Mouse (Mus musculus) hindbrain, embryonic 13.5 days (tissue): ENCODE results near the gene Tdp1. TPM values are rescaled to one million over a fixed set of nuclear protein-coding genes. Genes with fewer than 3 reads are reported as not detected.

Source experiments
- ATAC-seq: fragments of 200-750 bp; cut with Nextera tagmentation; 2 replicates; pipeline ENCODE4 v1.8.0; 2017; ENCODE audit warnings: moderate TSS enrichment; ENCODE audit not compliant: low FRiP score
- H3K27ac ChIP-seq: fragments of 300-500 bp; sonication (generic); 2 replicates; pipeline ENCODE4 v1.5.1; 2015; ENCODE audit warnings: inconsistent platforms, mild to moderate bottlenecking, moderate library complexity
- H3K27me3 ChIP-seq: fragments of 300-500 bp; sonication (generic); 2 replicates; pipeline ENCODE4 v1.6.1; 2015; ENCODE audit warnings: mild to moderate bottlenecking, inconsistent platforms
- H3K36me3 ChIP-seq: fragments of 300-500 bp; sonication (generic); 2 replicates; pipeline ENCODE4 v1.6.1; 2015; ENCODE audit warnings: mild to moderate bottlenecking, inconsistent platforms
- H3K4me1 ChIP-seq: fragments of 300-500 bp; sonication (generic); replicated peaks from 2 replicates; pipeline ENCODE4 v1.6.1; 2015; ENCODE audit warnings: inconsistent platforms
- H3K4me2 ChIP-seq: fragments of 300-500 bp; sonication (generic); 2 replicates; pipeline ENCODE4 v1.6.1; 2015; ENCODE audit warnings: inconsistent platforms, mild to moderate bottlenecking, moderate library complexity
- H3K4me3 ChIP-seq: fragments of 300-500 bp; sonication (generic); 2 replicates; pipeline ENCODE4 v1.5.1; 2015; ENCODE audit warnings: mild to moderate bottlenecking, inconsistent platforms
- H3K9ac ChIP-seq: fragments of 300-500 bp; sonication (generic); 2 replicates; pipeline ENCODE4 v1.6.1; 2015; ENCODE audit warnings: mild to moderate bottlenecking, inconsistent platforms
- H3K9me3 ChIP-seq: fragments of 300-500 bp; sonication (generic); 2 replicates; pipeline ENCODE4 v1.6.1; 2016; ENCODE audit warnings: inconsistent platforms
- WGBS: fragments of 180-500 bp; shearing (Covaris S2); methylation state at CpG from one replicate; pipeline ENCODE4 v1.1.7; 2015; 5-methylcytosine and 5-hydroxymethylcytosine counted together
- microRNA-seq: library from miRNA; unstranded; fragments of <30 nt; microRNA quantifications from one replicate; pipeline ENCODE4, GENCODE M21; 2016
- polyA plus RNA-seq: library from polyadenylated mRNA; unstranded; fragments of >200 nt; fragmentation: Nextera tagmentation; extraction: Ambion mirVana; gene quantifications from 2 replicates; pipeline ENCODE4 v1.2.1, GENCODE M21; 2015

The Tdp1 gene
- polyA plus RNA-seq, 1 experiment from 2014 or later: 52.3 TPM

DNA sequence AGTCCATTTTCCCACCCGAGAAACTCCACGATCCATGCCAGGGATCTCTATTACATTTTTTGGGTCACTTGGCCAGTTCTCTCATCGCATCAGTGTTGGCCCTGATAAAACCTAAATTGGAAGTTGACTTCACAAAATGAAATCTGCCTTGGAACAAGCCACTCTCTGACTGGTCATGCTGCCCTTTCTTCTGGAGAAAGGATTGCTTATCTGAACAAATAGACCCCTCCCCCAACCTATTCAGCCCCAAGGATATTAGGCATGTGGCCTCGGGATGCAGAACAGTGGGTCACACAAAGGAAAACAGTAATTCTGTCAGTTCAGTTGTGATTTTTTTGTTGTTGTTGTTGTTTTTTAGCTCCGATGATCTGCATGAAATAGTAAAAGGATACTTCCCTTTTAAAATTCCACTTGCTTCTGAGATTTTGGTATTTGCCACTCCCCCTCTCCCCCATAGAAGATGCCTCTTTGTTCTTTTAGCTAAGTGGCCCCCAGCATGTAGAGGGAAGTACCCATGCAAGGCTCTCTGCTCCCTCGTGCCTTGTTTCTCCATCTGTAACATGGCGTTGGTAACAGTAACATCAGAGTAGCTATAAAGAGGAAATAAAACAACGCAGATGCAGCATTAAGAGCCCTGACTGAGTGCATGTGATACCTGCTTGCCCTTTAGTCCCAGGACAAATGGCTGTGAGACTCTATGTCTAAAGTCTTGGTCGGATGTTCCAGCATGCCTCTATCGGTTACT, 109.0 kb downstream of the Tdp1 start:
- no peak overlapping the region for H3K4me3 ChIP-seq
- no peaks in the 10 kb centered on the region for H3K27me3 ChIP-seq
- H3K4me1 ChIP-seq: no peaks in the 10 kb centered on the region
- no peak overlapping the region for H3K4me2 ChIP-seq
- WGBS: 77% methylated on average over 10 of the region's 10 CpGs
- ATAC-seq: no peak
- no peak overlapping the region for H3K9ac ChIP-seq
- H3K9me3 ChIP-seq: 0 out of 2 replicates have a peak, but pooled peaks cover 2% of the 10 kb centered on the region
- no peaks in the 10 kb centered on the region for H3K36me3 ChIP-seq
- H3K27ac ChIP-seq: no peak overlapping the region

GRCm38 (mm10) chr12:99995951-99996350, 111.6 kb downstream of the Tdp1 start:
- Histone ChIP-seq H3K27me3 (no peaks in the 10 kb centered on the region), H3K36me3 (no peaks in the 10 kb centered on the region), H3K4me1 (no peaks in the 10 kb centered on the region), H3K4me2 (no peak overlapping the region), H3K9me3 (0 out of 2 replicates have a peak, but pooled peaks cover 2% of the 10 kb centered on the region), H3K4me3 (no peak overlapping the region), H3K9ac (no peak overlapping the region), H3K27ac (no peak overlapping the region)
- WGBS: 94% methylated on average over 5 of the region's 5 CpGs
- ATAC-seq: no peak

- no peaks in the 10 kb centered on the region for H3K36me3 ChIP-seq
- 81% methylated on average over 5 of the region's 5 CpGs for WGBS
- H3K27me3 ChIP-seq: no peaks in the 10 kb centered on the region
- no peak for ATAC-seq
- H3K9ac ChIP-seq: no peak overlapping the region
- H3K9me3 ChIP-seq: no peaks in the 10 kb centered on the region; the same call in 1 of the 2 replicates
- H3K27ac ChIP-seq: no peak overlapping the region
- no peaks in the 10 kb centered on the region for H3K4me1 ChIP-seq
- H3K4me2 ChIP-seq: no peak overlapping the region
- H3K4me3 ChIP-seq: no peak overlapping the region
These were observed 115.4 kb downstream of the Tdp1 start for GRCm38 (mm10) chr12:99999726-100000125.

DNA sequence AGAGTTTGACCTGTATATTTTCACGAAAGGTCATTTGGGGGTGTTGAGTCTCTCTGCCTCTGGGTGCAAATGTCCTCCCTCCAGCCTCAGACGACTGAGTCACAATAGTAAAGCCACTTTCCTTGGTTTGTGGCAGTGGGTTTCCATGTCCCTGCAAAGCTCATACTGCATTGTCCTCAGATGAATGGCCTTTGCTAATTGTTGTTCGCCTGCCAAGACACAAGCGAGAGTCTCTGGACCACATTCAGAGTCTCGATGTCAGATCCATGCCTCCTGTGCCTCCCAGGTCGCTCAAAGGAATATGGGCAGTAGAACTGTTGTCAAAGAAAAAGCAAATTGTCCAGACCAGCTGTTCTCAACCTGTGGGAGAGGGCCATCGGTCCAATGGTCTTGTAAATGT, 116.1 kb downstream of the Tdp1 start:
- Histone ChIP-seq H3K36me3 (no peaks in the 10 kb centered on the region), H3K9me3 (no peaks in the 10 kb centered on the region; the same call in 1 of the 2 replicates), H3K27me3 (no peaks in the 10 kb centered on the region), H3K27ac (no peak overlapping the region), H3K4me1 (no peaks in the 10 kb centered on the region), H3K4me2 (no peak overlapping the region), H3K4me3 (no peak overlapping the region), H3K9ac (no peak overlapping the region)
- ATAC-seq: no peak
- 72% methylated on average over 7 of the region's 7 CpGs for WGBS

DNA sequence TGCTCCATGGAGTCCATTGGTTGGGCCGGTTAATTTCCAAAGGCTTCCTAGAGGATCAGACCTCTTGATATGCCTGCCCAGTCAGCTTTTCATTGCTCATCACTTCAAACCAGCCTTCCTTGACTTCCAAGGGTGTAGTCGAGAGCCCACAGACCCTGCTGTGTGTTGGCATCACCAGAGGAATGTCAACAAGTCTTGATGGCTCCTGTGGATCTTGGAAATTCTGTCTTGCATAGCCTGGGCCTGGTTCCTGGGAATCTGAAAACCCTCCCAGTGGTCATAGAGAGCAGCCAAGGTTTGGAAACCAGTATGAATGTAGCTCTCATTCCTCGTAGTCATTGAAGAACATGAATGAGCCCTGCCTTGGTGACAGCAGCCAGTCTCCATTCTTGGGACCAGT, 116.9 kb downstream of the Tdp1 start:
- ATAC-seq: no peak
- Histone ChIP-seq H3K36me3 (no peaks in the 10 kb centered on the region), H3K4me3 (no peak overlapping the region), H3K27me3 (no peaks in the 10 kb centered on the region), H3K4me2 (no peak overlapping the region), H3K4me1 (no peaks in the 10 kb centered on the region), H3K9me3 (no peaks in the 10 kb centered on the region; the same call in 1 of the 2 replicates), H3K9ac (no peak overlapping the region), H3K27ac (no peak overlapping the region)
- 90% methylated on average over 3 of the region's 3 CpGs for WGBS

DNA sequence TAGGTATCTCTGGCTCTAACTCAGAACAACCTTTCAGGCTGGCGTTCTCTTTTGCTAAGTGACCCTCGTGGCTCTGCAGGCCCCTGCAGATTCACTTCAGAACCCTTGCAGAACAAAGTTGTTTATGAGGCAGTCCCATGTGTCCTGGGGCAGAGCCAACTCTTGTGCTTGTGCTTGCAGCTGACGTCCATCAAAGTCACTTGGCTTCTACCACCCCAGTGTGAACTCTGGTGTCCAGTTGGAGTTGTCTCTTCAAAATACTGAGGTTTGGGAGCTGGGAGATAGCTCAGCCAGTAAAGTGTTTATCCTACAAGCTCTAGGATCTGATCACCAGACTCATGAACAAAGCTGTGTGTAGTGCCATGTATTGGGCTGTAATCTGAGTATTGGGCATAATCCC, 117.6 kb downstream of the Tdp1 start:
- H3K4me1 ChIP-seq: no peaks in the 10 kb centered on the region
- H3K36me3 ChIP-seq: no peaks in the 10 kb centered on the region
- no peaks in the 10 kb centered on the region; the same call in 1 of the 2 replicates for H3K9me3 ChIP-seq
- no peaks in the 10 kb centered on the region for H3K27me3 ChIP-seq
- H3K9ac ChIP-seq: no peak overlapping the region
- no peak overlapping the region for H3K4me2 ChIP-seq
- H3K4me3 ChIP-seq: no peak overlapping the region
- WGBS: 88% methylated on average over 3 of the region's 3 CpGs
- no peak for ATAC-seq
- no peak overlapping the region for H3K27ac ChIP-seq

GRCm38 (mm10) chr12:100002914-100003587, 118.7 kb downstream of the Tdp1 start:
- Histone ChIP-seq H3K4me3 (no peak overlapping the region), H3K27me3 (no peaks in the 10 kb centered on the region), H3K4me2 (no peak overlapping the region), H3K9me3 (no peaks in the 10 kb centered on the region; the same call in 1 of the 2 replicates), H3K36me3 (no peaks in the 10 kb centered on the region), H3K27ac (no peak overlapping the region), H3K4me1 (no peaks in the 10 kb centered on the region), H3K9ac (no peak overlapping the region)
- 43% methylated on average over 8 of the region's 8 CpGs for WGBS
- no peak for ATAC-seq

Small RNAs within 50 kb of the gene (microRNA-seq; reads per million reads assigned to microRNA genes)
- gene Gm23291: not detected

Other genes with a start within 250 kb of the Tdp1 start
- gene Efcab11, start 78 bp upstream of the Tdp1 start, polyA plus RNA-seq: 5.7 and 6.1 TPM in 2 replicates
- gene Kcnk13, start 80.0 kb downstream of the Tdp1 start, polyA plus RNA-seq: 0.47 and 0.60 TPM in 2 replicates
- gene Psmc1, start 225.6 kb downstream of the Tdp1 start, polyA plus RNA-seq: 282 and 285 TPM in 2 replicates